Mouse (Mus musculus): ENCODE results near the gene 1810037I17Rik. TPM values are rescaled to one million over a fixed set of nuclear protein-coding genes. Genes with fewer than 3 reads are reported as not detected.

The 1810037I17Rik gene
- 218 and 220 TPM in 2 replicates for polyA plus RNA-seq (2015; fragmentation: Nextera tagmentation; extraction: Ambion mirVana)

DNA sequence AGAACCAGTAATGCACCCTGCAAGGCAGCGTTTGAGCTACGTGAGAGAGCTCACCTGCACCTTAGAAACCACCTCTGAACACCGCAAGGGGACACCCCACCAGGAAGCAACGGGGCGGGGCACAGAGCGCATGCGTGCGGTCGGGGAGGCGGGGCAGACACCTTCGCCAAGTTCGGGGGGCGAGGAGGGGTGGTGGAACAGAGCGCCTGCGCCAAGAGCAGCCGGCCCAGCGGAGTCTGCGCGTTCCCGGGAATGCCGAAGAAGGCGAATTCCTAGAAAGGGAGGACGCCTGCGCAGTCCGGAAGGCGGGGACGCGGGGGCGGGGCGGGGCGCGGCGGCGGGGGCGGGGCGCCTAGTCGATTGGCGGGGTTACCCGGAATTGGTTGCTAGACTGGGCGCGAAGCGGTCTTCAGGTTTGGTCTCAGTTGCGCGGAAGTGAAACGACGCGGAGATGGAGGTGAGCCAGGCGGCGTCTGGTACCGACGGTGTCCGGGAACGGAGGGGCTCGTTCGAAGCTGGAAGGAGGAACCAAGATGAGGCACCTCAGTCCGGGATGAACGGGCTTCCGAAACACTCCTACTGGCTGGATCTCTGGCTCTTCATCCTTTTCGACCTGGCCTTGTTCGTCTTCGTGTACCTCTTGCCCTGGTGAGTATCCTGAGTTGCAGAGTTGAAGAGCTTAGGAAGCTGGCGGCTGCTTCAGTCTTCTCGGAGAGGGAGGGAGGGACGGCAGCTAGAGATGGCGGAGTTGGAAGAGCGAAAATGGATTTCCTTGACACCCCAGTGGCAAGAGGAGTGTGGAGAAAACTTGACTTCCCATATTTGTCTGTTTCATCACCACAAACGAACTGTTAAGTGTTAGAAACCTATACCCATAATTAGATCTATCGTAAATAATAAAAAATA, at the start of gene 1810037I17Rik:
Gene 1810037I17Rik (plus strand): TSS at position 195 of the 906 bp plus-strand sequence.
- ATAC-seq (ENCODE audit: insufficient read depth, low FRiP score) = peak; percentile 98
- peaks cover 8% of the 10 kb centered on the region for H3K4me1 ChIP-seq (ENCODE audit: control insufficient read depth, insufficient read depth, low read length)
- no peaks in the 10 kb centered on the region for H3K36me3 ChIP-seq (ENCODE audit: control insufficient read depth, insufficient read depth, low read length)
- H3K4me2 ChIP-seq (ENCODE audit: low read depth, low read length) = peak within 1 kb of the TSS; percentile 81
- no peaks in the 10 kb centered on the region for H3K27me3 ChIP-seq (ENCODE audit: control insufficient read depth, insufficient read depth, low read length)
- under 1% methylated on average over 67 of the region's 68 CpGs for WGBS
- peak within 1 kb of the TSS; percentile 90 for H3K27ac ChIP-seq (ENCODE audit: low read length)
- H3K9me3 ChIP-seq (replicated peaks; ENCODE audit: control insufficient read depth, low read length) = no peaks in the 10 kb centered on the region
- peak within 1 kb of the TSS; percentile 68 for H3K4me3 ChIP-seq (replicated peaks; ENCODE audit: low read length)
- peak within 1 kb of the TSS; percentile 83 for H3K9ac ChIP-seq (ENCODE audit: low read length)

DNA sequence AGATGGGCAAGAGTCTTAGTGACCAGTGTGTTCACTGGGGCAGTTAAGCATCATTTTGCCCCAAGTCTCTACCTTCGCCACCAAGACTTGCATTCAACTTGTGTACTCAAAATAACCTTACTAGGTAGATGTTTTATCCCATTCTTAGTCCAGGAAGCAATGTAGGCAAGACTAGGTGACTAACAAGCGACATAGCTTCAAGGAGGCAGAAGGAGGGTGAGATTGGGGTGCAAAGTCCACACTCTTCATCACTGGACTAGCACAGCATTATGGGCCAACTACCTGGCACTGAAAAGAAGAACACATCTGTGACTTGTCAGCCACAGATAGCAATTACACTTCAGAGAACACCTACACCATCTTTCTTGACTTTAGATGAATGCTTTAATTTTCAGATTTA, 47.1 kb upstream of the 1810037I17Rik start:
- no peak overlapping the region for H3K4me2 ChIP-seq (ENCODE audit: low read depth, low read length)
- H3K9ac ChIP-seq (ENCODE audit: low read length) = no peak overlapping the region
- H3K4me1 ChIP-seq (ENCODE audit: control insufficient read depth, insufficient read depth, low read length) = no peaks in the 10 kb centered on the region
- no peaks in the 10 kb centered on the region for H3K36me3 ChIP-seq (ENCODE audit: control insufficient read depth, insufficient read depth, low read length)
- H3K27ac ChIP-seq (ENCODE audit: low read length) = no peak overlapping the region
- no peak overlapping the region for H3K4me3 ChIP-seq (replicated peaks; ENCODE audit: low read length)
- WGBS = 86% methylated on average over 2 of the region's 2 CpGs
- no peak for ATAC-seq (ENCODE audit: insufficient read depth, low FRiP score)
- H3K9me3 ChIP-seq (replicated peaks; ENCODE audit: control insufficient read depth, low read length) = no peaks in the 10 kb centered on the region
- no peaks in the 10 kb centered on the region for H3K27me3 ChIP-seq (ENCODE audit: control insufficient read depth, insufficient read depth, low read length)

DNA sequence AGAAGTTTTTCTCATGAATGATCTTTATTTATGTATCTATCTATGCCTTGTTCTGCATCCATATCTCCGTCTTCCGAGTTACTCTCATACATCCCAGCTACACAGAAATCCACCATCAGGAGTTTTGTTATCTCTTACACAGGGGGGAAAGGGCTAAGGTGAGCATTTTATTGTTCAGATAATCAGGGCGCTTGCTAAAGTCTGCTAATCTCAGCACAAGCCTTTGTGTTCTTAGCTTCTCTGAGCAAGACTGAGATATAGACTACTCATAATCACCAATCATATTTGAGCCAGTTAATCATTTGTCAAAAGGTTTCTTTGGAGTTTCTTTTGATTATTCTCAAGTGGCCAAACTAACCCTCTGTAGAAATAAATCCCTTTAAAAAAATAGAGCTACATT, 46.5 kb upstream of the 1810037I17Rik start:
- Histone ChIP-seq H3K4me2 (ENCODE audit: low read depth, low read length) (no peak overlapping the region), H3K9me3 (replicated peaks; ENCODE audit: control insufficient read depth, low read length) (no peaks in the 10 kb centered on the region), H3K4me1 (ENCODE audit: control insufficient read depth, insufficient read depth, low read length) (no peaks in the 10 kb centered on the region), H3K9ac (ENCODE audit: low read length) (no peak overlapping the region), H3K4me3 (replicated peaks; ENCODE audit: low read length) (no peak overlapping the region), H3K36me3 (ENCODE audit: control insufficient read depth, insufficient read depth, low read length) (no peaks in the 10 kb centered on the region), H3K27me3 (ENCODE audit: control insufficient read depth, insufficient read depth, low read length) (no peaks in the 10 kb centered on the region), H3K27ac (ENCODE audit: low read length) (no peak overlapping the region)
- WGBS = 71% methylated on average over 3 of the region's 3 CpGs
- ATAC-seq (ENCODE audit: insufficient read depth, low FRiP score) = peak; percentile 60; the same call in 1 of the 2 replicates

DNA sequence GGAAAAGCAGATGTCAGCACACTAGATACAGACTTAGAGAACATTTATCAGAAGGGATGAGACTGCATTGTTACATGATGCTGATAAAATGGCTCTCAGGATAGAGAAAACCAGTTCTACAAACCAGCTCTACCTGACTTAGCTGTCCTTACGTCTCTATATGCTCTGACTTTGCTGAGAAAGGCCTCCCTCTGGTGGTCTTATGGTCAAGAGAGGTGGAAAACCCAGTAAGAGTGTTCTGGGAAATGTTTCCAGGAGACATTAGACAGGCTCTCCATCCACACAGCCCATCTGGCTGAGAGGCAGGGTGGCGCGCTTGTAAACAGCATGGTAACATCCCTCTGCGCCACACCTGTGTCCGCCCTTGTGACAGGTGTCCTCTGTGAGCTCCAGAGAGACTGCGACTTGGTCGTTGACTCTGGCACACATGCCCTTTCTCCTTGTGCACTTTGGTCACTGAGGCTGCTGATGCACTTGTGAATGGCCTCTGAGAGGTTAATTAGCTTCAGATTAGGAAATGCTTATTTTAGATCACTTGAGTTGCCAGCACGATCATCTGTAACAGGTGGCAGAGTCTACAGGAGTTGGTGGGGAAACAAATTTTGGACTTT, 45.2 kb upstream of the 1810037I17Rik start:
- H3K4me1 ChIP-seq (ENCODE audit: control insufficient read depth, insufficient read depth, low read length) = no peaks in the 10 kb centered on the region
- H3K4me3 ChIP-seq (replicated peaks; ENCODE audit: low read length) = no peak overlapping the region
- no peak overlapping the region for H3K4me2 ChIP-seq (ENCODE audit: low read depth, low read length)
- WGBS = 75% methylated on average over 8 of the region's 8 CpGs
- H3K9ac ChIP-seq (ENCODE audit: low read length) = no peak overlapping the region
- no peaks in the 10 kb centered on the region for H3K27me3 ChIP-seq (ENCODE audit: control insufficient read depth, insufficient read depth, low read length)
- no peak for ATAC-seq (ENCODE audit: insufficient read depth, low FRiP score)
- no peaks in the 10 kb centered on the region for H3K9me3 ChIP-seq (replicated peaks; ENCODE audit: control insufficient read depth, low read length)
- H3K27ac ChIP-seq (ENCODE audit: low read length) = no peak overlapping the region
- H3K36me3 ChIP-seq (ENCODE audit: control insufficient read depth, insufficient read depth, low read length) = no peaks in the 10 kb centered on the region

DNA sequence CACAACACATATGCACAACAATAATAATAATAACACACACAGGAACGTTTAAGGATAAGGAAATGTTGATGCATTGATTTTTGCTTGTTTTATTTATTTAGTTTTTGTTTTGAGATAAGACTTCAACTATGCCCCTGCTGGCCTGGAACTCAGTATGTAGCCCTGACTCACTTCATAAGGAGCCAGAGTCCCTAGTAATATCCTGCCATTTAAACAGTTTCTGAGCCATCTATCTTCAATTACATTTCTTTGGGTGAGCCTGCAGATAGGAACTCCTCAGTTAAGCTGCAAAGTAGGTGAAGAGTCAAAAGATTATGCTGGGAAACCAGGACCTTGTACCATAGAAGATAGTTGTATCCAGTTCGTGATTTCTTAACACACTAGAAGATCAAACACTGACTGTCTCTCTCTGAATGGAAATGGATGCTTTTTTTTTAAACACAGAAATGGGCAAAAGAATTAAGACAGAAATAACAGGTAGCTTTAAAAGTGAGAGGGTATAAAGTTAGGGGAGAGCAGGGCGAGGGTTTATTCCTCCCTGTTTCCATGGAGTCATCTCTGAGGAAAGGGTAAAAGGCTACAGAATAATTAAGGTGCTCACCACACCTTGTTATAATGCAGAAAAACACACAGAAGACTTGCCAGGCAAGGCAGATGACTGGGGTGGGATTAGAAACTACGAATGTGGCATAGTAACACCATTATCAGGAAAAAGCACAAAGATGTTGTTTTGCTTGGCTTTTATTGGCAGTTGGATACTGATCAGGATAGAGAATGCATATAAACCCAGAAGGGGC, 36.3 kb upstream of the 1810037I17Rik start:
- Histone ChIP-seq H3K36me3 (ENCODE audit: control insufficient read depth, insufficient read depth, low read length) (no peaks in the 10 kb centered on the region), H3K4me3 (replicated peaks; ENCODE audit: low read length) (no peak overlapping the region), H3K9ac (ENCODE audit: low read length) (no peak overlapping the region), H3K4me2 (ENCODE audit: low read depth, low read length) (no peak overlapping the region), H3K27me3 (ENCODE audit: control insufficient read depth, insufficient read depth, low read length) (no peaks in the 10 kb centered on the region), H3K9me3 (replicated peaks; ENCODE audit: control insufficient read depth, low read length) (no peaks in the 10 kb centered on the region), H3K4me1 (ENCODE audit: control insufficient read depth, insufficient read depth, low read length) (0 out of 2 replicates have a peak, but pooled peaks cover 2% of the 10 kb centered on the region), H3K27ac (ENCODE audit: low read length) (peak overlapping the region; percentile 80)
- WGBS = 52% methylated on average over 4 of the region's 4 CpGs
- peak; percentile 76 for ATAC-seq (ENCODE audit: insufficient read depth, low FRiP score)

DNA sequence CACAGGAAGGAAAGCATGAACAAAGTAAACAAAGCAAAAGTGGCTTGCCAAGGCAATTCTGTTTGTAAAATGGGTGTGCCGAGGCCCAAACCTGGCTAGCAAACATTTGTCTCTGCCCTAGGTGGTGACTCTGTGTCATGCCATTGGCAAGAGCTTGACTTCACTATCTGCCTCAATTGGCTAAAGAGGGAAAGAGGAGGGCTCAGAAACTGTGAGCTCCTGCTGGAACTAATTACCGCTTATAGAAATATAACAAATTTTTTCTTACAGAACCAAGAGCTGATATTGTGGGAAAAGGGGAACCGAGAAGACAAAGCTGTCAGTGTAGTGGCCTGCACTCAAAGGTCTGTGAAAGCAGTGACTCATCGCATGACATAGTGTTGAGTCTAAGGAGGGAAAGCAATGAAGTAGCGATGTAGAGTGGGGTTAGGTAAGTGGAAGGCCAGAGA, 35.6 kb upstream of the 1810037I17Rik start:
- no peaks in the 10 kb centered on the region for H3K36me3 ChIP-seq (ENCODE audit: control insufficient read depth, insufficient read depth, low read length)
- H3K27ac ChIP-seq (ENCODE audit: low read length) = peak overlapping the region; percentile 80
- WGBS = 58% methylated on average over 5 of the region's 5 CpGs
- H3K4me1 ChIP-seq (ENCODE audit: control insufficient read depth, insufficient read depth, low read length) = 0 out of 2 replicates have a peak, but pooled peaks cover 2% of the 10 kb centered on the region
- H3K9me3 ChIP-seq (replicated peaks; ENCODE audit: control insufficient read depth, low read length) = no peaks in the 10 kb centered on the region
- H3K4me3 ChIP-seq (replicated peaks; ENCODE audit: low read length) = no peak overlapping the region
- H3K4me2 ChIP-seq (ENCODE audit: low read depth, low read length) = no peak overlapping the region
- ATAC-seq (ENCODE audit: insufficient read depth, low FRiP score) = peak; percentile 82; the same call in 1 of the 2 replicates
- no peak overlapping the region for H3K9ac ChIP-seq (ENCODE audit: low read length)
- H3K27me3 ChIP-seq (ENCODE audit: control insufficient read depth, insufficient read depth, low read length) = no peaks in the 10 kb centered on the region

DNA sequence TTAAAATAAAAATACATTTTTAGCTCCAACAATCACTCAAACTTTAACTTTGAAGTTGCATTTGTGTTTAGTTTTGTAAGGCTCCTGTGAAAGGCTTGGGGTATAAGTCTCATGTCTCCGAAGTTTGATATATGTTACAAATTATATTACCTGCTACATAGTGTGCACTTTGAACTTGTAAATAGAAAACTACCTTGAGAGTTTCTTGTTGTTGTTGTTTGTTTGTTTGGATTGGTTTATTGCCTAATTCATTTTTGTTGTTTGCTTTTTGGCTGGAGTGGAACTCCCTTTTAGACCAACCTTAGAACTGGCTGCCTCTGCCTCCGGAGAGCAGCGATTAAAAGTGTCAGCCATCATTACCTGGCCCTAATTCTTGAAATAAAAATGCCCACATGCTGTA, 29.2 kb upstream of the 1810037I17Rik start, which contains the start of gene Fabp2:
Gene Fabp2 (plus strand): TSS at position 301 of the 400 bp plus-strand sequence.
- Histone ChIP-seq H3K27me3 (ENCODE audit: control insufficient read depth, insufficient read depth, low read length) (no peaks in the 10 kb centered on the region), H3K4me2 (ENCODE audit: low read depth, low read length) (no peak within 1 kb of the TSS), H3K36me3 (ENCODE audit: control insufficient read depth, insufficient read depth, low read length) (no peaks in the 10 kb centered on the region), H3K27ac (ENCODE audit: low read length) (no peak within 1 kb of the TSS), H3K4me3 (replicated peaks; ENCODE audit: low read length) (no peak within 1 kb of the TSS), H3K9ac (ENCODE audit: low read length) (no peak within 1 kb of the TSS), H3K4me1 (ENCODE audit: control insufficient read depth, insufficient read depth, low read length) (no peaks in the 10 kb centered on the region), H3K9me3 (replicated peaks; ENCODE audit: control insufficient read depth, low read length) (no peaks in the 10 kb centered on the region)
- ATAC-seq (ENCODE audit: insufficient read depth, low FRiP score) = no peak
- 91% methylated on average over 3 of the region's 3 CpGs for WGBS

DNA sequence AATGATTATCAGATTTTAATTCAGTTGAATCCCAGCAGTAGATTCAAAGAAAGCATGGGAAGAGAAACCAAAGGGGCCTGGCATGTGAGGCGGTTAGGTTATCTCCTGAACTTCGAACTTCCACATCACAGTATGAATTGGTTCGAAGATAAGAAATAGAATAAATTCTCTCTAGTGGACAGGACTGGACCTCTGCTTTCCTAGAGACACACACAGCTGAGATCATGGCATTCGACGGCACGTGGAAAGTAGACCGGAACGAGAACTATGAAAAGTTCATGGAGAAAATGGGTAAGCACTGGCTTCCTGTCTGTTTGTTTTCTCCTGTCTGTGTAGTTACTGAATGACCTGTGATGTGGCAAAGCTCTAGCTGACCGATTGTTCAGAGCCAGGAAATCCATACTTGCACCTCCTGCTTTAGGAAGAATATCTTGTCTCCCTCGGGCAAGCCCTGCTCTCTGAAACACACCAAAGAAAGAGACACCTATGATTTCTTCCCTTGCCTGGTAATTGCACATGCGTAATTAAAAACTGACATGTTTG, 28.7 kb upstream of the 1810037I17Rik start:
- WGBS = 61% methylated on average over 11 of the region's 11 CpGs
- Histone ChIP-seq H3K4me3 (replicated peaks; ENCODE audit: low read length) (no peak overlapping the region), H3K4me1 (ENCODE audit: control insufficient read depth, insufficient read depth, low read length) (no peaks in the 10 kb centered on the region), H3K9ac (ENCODE audit: low read length) (no peak overlapping the region), H3K4me2 (ENCODE audit: low read depth, low read length) (no peak overlapping the region), H3K27me3 (ENCODE audit: control insufficient read depth, insufficient read depth, low read length) (no peaks in the 10 kb centered on the region), H3K36me3 (ENCODE audit: control insufficient read depth, insufficient read depth, low read length) (no peaks in the 10 kb centered on the region), H3K27ac (ENCODE audit: low read length) (no peak overlapping the region), H3K9me3 (replicated peaks; ENCODE audit: control insufficient read depth, low read length) (no peaks in the 10 kb centered on the region)
- ATAC-seq (ENCODE audit: insufficient read depth, low FRiP score) = no peak
